Mouse (Mus musculus) B cell, adult 62 days (primary cell): Measurements from ENCODE around the gene Rnf157. TPM values are rescaled to one million over a fixed set of nuclear protein-coding genes. Genes with fewer than 3 reads are reported as not detected.

ENCODE experiments used
- total RNA-seq: library from RNA; stranded (reverse); gene quantifications from 4 replicates; pipeline ENCODE4 v1.2.4, GENCODE M21; 2023

Gene Rnf157
- total RNA-seq: 45.1 to 57.7 TPM (median 48.2 TPM) in 4 replicates

DNA sequence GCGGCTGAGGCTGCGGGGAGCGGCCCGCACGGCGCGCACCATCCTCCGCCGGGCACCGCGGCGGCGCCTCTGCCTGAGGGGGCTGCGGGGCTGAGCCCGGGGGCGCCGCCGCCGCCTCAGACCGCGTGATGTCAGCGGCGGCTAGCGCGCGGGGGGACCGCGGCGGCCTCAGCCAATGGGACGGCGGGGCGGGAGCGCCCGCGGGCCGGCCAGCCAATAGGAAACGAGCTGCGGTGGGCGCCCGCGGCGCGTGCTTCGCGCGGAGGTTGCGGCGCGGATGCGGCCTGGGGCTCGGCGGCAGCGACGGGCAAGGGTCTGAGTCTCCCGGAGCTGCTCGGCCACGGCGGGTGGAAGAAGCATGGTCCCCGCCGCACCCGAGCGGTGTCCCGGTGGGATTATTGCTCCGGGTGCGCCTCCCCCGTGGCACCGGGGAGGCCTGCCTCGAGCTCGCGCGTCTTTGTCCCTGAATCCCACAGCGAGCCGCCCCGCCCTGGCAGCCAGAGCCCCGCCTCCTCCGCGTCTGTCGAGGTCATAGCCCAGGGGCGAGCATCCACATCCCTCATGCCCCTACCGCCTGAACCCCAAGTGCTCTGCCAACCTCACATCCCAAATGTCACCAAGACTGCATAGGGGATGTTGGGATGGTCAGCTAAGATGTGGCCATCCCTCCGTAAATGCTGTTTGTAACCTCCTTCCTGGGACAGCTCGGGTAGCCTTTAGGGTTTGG is at the start of gene Rnf157:
TSS of gene Rnf157 (minus strand) at position 129 of the 727 bp plus-strand sequence.

DNA sequence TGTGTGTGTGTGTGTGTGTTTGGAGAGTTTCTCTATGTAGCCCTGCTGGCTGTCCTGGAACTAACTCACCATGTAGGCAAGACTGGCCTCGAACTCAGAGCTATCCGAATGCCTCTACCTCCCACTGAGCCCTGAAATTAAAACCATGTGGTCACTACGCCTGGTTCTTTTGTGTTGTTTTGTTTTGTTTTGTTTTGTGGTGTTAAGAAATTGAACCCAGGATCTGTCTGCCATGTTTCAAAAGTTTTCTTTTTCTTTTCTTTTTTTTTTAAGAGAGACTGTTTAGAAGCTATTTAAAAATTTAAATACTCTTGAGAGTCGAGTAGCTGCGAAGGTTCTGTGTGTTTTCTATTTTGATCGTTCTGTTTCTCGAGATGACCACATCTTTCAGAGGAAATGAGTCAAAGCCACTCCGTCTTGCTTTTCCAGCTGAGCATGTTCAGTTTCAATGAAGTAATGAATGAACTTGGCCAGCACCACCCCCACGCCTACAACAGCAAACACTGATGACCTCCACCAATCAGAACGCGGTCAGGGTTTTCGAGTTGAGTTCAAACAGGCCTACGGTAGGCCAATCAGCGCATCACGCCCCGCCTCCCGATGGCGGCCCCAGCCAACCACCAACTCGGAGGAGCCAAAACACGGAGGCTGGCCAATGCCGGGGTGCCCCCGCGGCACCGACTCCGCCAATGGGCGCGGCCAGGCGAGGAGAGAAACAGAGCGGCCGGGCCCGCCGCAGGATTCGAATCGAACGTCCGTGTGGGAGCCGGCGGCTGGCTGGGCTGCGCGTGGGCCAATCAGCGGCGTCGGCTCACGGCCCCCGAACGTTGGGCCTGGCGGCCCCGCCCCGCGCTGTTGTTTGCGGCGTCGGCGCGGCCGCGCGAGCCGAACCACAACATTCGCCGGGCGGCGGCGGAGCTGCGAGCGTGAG is 20.8 kb upstream of the Rnf157 start, which contains the start of gene Ubald2:
TSS of gene Ubald2 (plus strand) at position 739 of the 931 bp plus-strand sequence.

DNA sequence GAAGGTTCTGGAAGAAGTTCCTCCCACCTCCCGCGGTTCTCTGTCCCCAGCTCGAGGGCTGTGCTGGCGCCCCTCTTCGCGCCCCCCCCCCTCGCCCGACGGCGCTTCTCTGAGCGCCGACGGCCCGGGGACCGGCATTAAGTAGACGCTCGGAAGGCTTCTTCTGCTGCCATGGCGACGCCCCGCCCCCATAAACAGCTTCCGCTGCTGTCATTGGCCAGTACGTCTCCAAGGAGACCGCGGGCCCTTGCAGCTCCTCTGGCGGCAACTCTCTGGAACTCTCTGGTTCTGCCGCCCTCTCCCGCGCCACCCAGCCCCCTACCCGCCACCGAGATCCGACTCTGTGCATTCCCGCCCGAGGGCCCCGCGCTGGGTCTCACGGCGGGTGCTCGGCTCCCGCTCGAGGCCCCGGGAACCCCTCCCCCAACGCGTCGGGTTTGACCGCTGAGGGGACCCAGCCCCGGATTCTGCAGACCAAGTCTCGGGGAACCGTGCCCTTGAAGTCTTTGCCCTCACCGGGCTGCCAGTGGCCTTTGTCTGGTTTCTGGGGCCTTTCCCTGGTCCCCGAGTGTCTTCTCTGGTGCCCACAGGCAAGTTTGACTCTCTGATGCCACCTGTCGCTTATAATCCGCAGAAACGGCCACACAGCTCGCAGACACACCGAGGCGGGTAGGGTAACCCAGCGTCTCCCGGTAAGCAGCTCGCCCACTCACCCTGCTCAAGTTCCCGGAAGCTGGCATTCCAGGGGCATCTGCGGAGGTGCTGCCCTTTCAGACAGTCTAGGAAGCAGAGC is 77.4 kb downstream of the Rnf157 start, which contains the start of gene Foxj1:
TSS of gene Foxj1 (minus strand) at position 156 of the 793 bp plus-strand sequence.

GRCm38 (mm10) chr11:116307019-116307725 is 105.7 kb downstream of the Rnf157 start, which contains the start of gene Exoc7:
TSS of gene Exoc7 (minus strand) at chr11:116307233.

Other genes starting within 250 kb of the Rnf157 start
- gene Fbf1, start 244.9 kb downstream of the Rnf157 start, total RNA-seq: 34.0 to 40.7 TPM (median 37.1 TPM) in 4 replicates
- gene Ten1, start 214.2 kb downstream of the Rnf157 start, total RNA-seq: 44.4 to 61.0 TPM (median 49.8 TPM) in 4 replicates
- 28.1 to 37.5 TPM (median 32.6 TPM) in 4 replicates for gene Acox1, start 214.0 kb downstream of the Rnf157 start, total RNA-seq
- gene Evpl, start 175.0 kb downstream of the Rnf157 start, total RNA-seq: 0.09 to 0.27 TPM (median 0.23 TPM) in 4 replicates
- gene Srp68, start 138.8 kb downstream of the Rnf157 start, total RNA-seq: 52.0 to 58.7 TPM (median 55.8 TPM) in 4 replicates
- gene Galr2, start 132.1 kb downstream of the Rnf157 start, total RNA-seq: not detected in 4 replicates
- gene Exoc7, start 105.8 kb downstream of the Rnf157 start, total RNA-seq: 55.3 to 60.5 TPM (median 56.7 TPM) in 4 replicates
- gene Foxj1, start 77.6 kb downstream of the Rnf157 start, total RNA-seq: 1.3 to 2.1 TPM (median 1.5 TPM) in 4 replicates
- gene Ubald2, start 21.1 kb upstream of the Rnf157 start, total RNA-seq: 75.7 to 83.7 TPM (median 81.5 TPM) in 4 replicates
- not detected in 4 replicates for gene Qrich2, start 53.2 kb upstream of the Rnf157 start, total RNA-seq
- gene Prpsap1, start 81.2 kb upstream of the Rnf157 start, total RNA-seq: 78.9 to 96.3 TPM (median 86.4 TPM) in 4 replicates
- gene Sphk1, start 117.9 kb upstream of the Rnf157 start, total RNA-seq: 0.24 to 0.78 TPM (median 0.37 TPM) in 4 replicates
- 20.7 to 31.3 TPM (median 27.4 TPM) in 4 replicates for gene Ube2o, start 168.4 kb upstream of the Rnf157 start, total RNA-seq
- not detected in 4 replicates for gene Aanat, start 173.4 kb upstream of the Rnf157 start, total RNA-seq
- 83.2 to 91.5 TPM (median 87.7 TPM) in 4 replicates for gene Rhbdf2, start 214.0 kb upstream of the Rnf157 start, total RNA-seq
- gene Prcd, start 240.5 kb upstream of the Rnf157 start, total RNA-seq: not detected in 4 replicates
- gene Cygb, start 241.3 kb upstream of the Rnf157 start, total RNA-seq: not detected in 4 replicates